Mouse (Mus musculus): ENCODE measurements around the gene Ttll9. TPM values are rescaled to one million over a fixed set of nuclear protein-coding genes. Genes with fewer than 3 reads are reported as not detected.
A peak's percentile ranks its signal among the peaks of the same experiment; 100 is the strongest.

Gene Ttll9
- polyA plus RNA-seq (2014; fragmentation: Nextera tagmentation; extraction: Ambion mirVana) = 0.39 and 1.1 TPM in 2 replicates

DNA sequence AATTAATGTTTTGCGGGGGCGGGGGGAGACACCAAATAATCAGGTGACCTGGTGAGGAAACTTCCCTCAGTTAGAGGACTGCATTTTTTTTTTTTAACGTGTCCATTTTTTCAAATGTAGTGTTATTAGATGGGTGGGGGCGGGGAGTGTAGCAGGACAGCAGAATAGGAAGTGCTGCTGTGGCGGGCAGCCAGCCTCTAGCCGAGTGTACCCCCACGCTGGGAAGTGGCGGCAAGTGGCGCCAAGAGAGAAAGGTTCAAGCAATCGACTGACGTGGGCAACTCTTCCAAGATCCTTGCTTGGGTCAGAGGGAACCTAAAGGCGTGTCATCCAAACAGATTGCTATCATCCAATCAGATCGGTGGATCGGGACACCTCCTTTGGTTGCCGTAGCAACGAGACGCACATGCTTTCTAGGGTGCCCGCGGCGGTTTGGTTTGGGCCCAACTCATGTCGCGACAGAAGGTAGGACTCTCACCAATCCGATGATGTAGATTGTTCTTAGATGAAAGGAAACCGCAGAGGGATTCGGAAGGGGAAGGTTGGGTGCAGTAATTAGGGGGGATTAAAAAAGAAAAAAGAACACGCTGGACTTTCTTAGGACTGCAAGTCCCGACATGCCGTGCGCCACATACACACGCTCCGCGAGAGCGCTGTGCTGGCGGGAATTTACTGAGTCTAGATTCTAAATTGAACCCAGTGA is at the start of gene Ttll9:
TSS of gene Ttll9 (plus strand) at position 395 of the 703 bp plus-strand sequence.
- Histone ChIP-seq H3K9me3 (ENCODE audit: control insufficient read depth, low read depth, low read length) (no peaks in the 10 kb centered on the region), H3K4me1 (ENCODE audit: control insufficient read depth, insufficient read depth, low read length) (no peaks in the 10 kb centered on the region), H3K27me3 (ENCODE audit: control insufficient read depth, insufficient read depth, low read length) (no peaks in the 10 kb centered on the region), H3K4me2 (replicated peaks; ENCODE audit: low read depth, low read length) (peak within 1 kb of the TSS; percentile 69), H3K4me3 (ENCODE audit: low read depth, low read length) (peak within 1 kb of the TSS; percentile 43), H3K36me3 (ENCODE audit: control insufficient read depth, insufficient read depth, low read length) (no peaks in the 10 kb centered on the region), H3K9ac (replicated peaks; ENCODE audit: low read depth, low read length) (peak within 1 kb of the TSS; percentile 25; the same call in 1 of the 2 replicates), H3K27ac (ENCODE audit: low read length) (no peak within 1 kb of the TSS)
- peak; percentile 86 for ATAC-seq (ENCODE audit: insufficient number of reproducible peaks, insufficient read depth, low FRiP score, low read depth)
- WGBS = 2% methylated on average over 34 of the region's 34 CpGs

DNA sequence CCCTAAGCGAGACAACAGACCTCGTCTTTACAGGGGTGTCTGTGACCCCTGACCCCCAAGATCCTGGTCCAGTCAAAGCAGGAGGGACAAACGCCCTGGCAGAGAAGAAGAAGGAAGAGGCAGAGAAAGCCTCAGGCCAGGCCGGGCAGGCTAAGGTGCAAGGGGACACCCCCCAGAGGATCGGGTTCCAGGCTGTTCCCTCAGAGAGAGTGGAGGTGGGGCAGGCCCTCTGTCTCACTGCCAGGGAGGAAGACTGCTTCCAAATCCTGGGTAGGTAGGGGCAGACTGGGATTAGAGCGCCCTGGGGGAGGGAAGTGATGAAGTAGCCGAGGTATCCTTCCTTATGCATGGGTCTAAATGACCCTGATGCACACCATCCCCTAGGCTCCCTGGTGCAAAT is 48.8 kb upstream of the Ttll9 start:
- H3K36me3 ChIP-seq (ENCODE audit: control insufficient read depth, insufficient read depth, low read length) = no peaks in the 10 kb centered on the region
- H3K4me1 ChIP-seq (ENCODE audit: control insufficient read depth, insufficient read depth, low read length) = no peaks in the 10 kb centered on the region
- peaks cover 17% of the 10 kb centered on the region for H3K27me3 ChIP-seq (ENCODE audit: control insufficient read depth, insufficient read depth, low read length)
- H3K9me3 ChIP-seq (ENCODE audit: control insufficient read depth, low read depth, low read length) = no peaks in the 10 kb centered on the region
- H3K4me3 ChIP-seq (ENCODE audit: low read depth, low read length) = no peak overlapping the region
- no peak for ATAC-seq (ENCODE audit: insufficient number of reproducible peaks, insufficient read depth, low FRiP score, low read depth)
- H3K4me2 ChIP-seq (replicated peaks; ENCODE audit: low read depth, low read length) = no peak overlapping the region
- no peak overlapping the region for H3K9ac ChIP-seq (replicated peaks; ENCODE audit: low read depth, low read length)
- 36% methylated on average over 7 of the region's 7 CpGs for WGBS
- H3K27ac ChIP-seq (ENCODE audit: low read length) = no peak overlapping the region

DNA sequence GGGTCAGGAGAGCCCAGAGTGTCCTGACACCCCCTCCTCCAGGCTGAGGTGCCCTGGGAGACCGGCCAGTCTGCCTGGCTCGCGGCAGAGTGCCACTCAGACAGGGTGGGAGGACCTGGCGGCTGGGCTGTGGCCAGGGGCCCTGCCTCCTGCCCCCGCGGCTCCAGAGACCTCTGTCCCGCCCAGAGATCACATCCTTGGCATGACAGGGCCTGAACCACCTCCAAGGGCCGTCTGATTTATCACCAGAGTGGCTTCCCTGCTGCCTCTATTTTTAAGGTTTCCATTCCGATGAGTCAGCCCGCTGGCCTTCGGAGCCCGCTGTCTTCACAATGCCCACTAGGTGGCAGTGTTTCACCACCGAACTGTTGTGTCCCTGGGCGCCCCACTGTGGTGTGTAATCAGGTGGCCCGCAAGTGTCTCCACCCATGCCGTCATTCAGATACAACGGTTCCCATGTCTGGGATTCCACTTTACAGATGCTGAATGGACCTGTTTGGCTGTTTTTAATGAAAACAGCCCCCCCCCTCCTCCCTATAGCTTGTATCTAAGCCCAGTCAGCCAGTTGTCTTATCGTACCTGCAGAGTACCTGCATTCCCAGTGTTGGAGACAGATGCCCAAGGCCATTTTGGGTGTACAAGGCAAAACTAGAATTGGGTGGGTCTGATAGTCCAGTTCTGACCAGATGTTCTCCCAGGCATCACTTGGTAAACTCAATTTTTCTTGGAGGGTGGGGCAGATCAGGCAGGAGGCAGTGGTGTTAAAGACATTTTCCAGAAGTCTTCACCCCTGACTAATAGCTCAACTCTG is 47.8 kb upstream of the Ttll9 start:
- Histone ChIP-seq H3K27me3 (ENCODE audit: control insufficient read depth, insufficient read depth, low read length) (peaks cover 17% of the 10 kb centered on the region), H3K9me3 (ENCODE audit: control insufficient read depth, low read depth, low read length) (no peaks in the 10 kb centered on the region), H3K27ac (ENCODE audit: low read length) (no peak overlapping the region), H3K36me3 (ENCODE audit: control insufficient read depth, insufficient read depth, low read length) (no peaks in the 10 kb centered on the region), H3K4me2 (replicated peaks; ENCODE audit: low read depth, low read length) (peak overlapping the region; percentile 2; the same call in 1 of the 2 replicates), H3K9ac (replicated peaks; ENCODE audit: low read depth, low read length) (no peak overlapping the region), H3K4me3 (ENCODE audit: low read depth, low read length) (no peak overlapping the region), H3K4me1 (ENCODE audit: control insufficient read depth, insufficient read depth, low read length) (no peaks in the 10 kb centered on the region)
- 2% methylated on average over 18 of the region's 18 CpGs for WGBS
- no peak; the same call in 1 of the 2 replicates for ATAC-seq (ENCODE audit: insufficient number of reproducible peaks, insufficient read depth, low FRiP score, low read depth)

DNA sequence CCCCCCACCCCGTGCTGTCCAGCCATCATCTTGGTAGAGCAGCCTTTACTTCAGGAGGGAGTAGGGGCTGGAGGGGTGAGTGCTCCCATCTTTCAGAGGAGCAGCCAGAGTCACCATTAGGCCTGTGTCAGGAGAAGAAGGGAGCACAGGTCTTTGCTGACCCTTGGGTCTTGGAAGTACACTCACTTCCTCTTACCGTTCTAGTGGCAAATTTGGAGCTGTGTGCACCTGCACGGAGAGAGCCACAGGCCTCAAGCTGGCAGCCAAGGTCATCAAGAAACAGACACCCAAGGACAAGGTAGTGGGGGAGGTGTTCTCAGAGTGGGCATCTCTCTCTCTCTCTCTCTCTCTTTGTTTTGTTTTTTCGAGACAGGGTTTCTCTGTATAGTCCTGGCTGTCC is 46.8 kb upstream of the Ttll9 start:
- peaks cover 17% of the 10 kb centered on the region for H3K27me3 ChIP-seq (ENCODE audit: control insufficient read depth, insufficient read depth, low read length)
- H3K4me2 ChIP-seq (replicated peaks; ENCODE audit: low read depth, low read length) = no peak overlapping the region
- H3K4me3 ChIP-seq (ENCODE audit: low read depth, low read length) = no peak overlapping the region
- H3K4me1 ChIP-seq (ENCODE audit: control insufficient read depth, insufficient read depth, low read length) = no peaks in the 10 kb centered on the region
- no peaks in the 10 kb centered on the region for H3K9me3 ChIP-seq (ENCODE audit: control insufficient read depth, low read depth, low read length)
- H3K36me3 ChIP-seq (ENCODE audit: control insufficient read depth, insufficient read depth, low read length) = no peaks in the 10 kb centered on the region
- no peak overlapping the region for H3K9ac ChIP-seq (replicated peaks; ENCODE audit: low read depth, low read length)
- ATAC-seq (ENCODE audit: insufficient number of reproducible peaks, insufficient read depth, low FRiP score, low read depth) = no peak
- H3K27ac ChIP-seq (ENCODE audit: low read length) = no peak overlapping the region
- 71% methylated on average over 4 of the region's 4 CpGs for WGBS

DNA sequence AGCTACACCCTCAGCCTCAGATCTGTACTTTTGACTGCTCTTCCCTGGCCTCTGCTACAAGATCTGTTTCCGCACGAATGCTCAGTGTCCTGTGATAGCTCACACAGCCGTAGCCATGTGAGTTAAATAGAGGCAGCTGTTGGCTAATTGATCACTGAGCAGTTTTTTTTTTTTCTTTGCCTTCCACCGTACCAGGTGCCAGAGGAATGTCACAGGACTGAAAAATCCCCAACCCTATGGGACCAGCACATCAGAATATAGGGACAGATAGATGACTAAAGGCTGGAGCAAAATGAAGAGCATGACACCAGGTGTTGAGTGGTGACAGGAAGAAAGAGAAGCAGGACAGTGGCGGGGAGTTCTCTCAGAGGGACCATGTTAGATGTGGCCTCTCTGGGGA is 46.2 kb upstream of the Ttll9 start:
- 53% methylated on average over 5 of the region's 5 CpGs for WGBS
- ATAC-seq (ENCODE audit: insufficient number of reproducible peaks, insufficient read depth, low FRiP score, low read depth) = no peak

DNA sequence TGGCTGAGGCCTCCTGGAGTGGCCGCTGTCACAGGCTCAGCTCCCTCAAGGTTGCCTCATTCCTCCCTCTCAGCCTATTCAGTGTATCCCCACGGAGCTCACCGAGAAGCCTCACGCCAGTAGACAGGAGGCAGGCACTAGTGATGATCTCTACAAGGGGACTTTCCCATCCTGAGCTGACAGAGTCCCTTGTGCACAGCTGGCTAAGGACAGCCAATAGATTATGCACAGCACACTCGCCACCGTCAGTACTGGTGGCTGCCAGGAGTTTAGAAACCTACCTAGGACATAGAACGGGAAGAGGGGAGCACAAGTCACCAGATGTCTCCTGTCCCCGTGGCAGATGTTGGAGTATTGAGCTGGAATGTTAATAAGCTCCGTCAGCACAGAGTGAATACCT is 44.6 kb upstream of the Ttll9 start:
- H3K9me3 ChIP-seq (ENCODE audit: control insufficient read depth, low read depth, low read length) = no peaks in the 10 kb centered on the region
- no peak overlapping the region for H3K4me3 ChIP-seq (ENCODE audit: low read depth, low read length)
- no peak overlapping the region for H3K9ac ChIP-seq (replicated peaks; ENCODE audit: low read depth, low read length)
- H3K27ac ChIP-seq (ENCODE audit: low read length) = no peak overlapping the region
- H3K27me3 ChIP-seq (ENCODE audit: control insufficient read depth, insufficient read depth, low read length) = peaks cover 11% of the 10 kb centered on the region
- H3K36me3 ChIP-seq (ENCODE audit: control insufficient read depth, insufficient read depth, low read length) = no peaks in the 10 kb centered on the region
- 38% methylated on average over 9 of the region's 9 CpGs for whole genome bisulfite sequencing
- no peak for ATAC-seq (ENCODE audit: insufficient number of reproducible peaks, insufficient read depth, low FRiP score, low read depth)
- H3K4me1 ChIP-seq (ENCODE audit: control insufficient read depth, insufficient read depth, low read length) = no peaks in the 10 kb centered on the region
- no peak overlapping the region for H3K4me2 ChIP-seq (replicated peaks; ENCODE audit: low read depth, low read length)

More for the DNA sequence above, 46.2 kb upstream of the Ttll9 start:
- Histone ChIP-seq H3K4me1 (ENCODE audit: control insufficient read depth, insufficient read depth, low read length) (no peaks in the 10 kb centered on the region), H3K27ac (ENCODE audit: low read length) (no peak overlapping the region), H3K27me3 (ENCODE audit: control insufficient read depth, insufficient read depth, low read length) (peaks cover 17% of the 10 kb centered on the region), H3K9me3 (ENCODE audit: control insufficient read depth, low read depth, low read length) (no peaks in the 10 kb centered on the region), H3K9ac (replicated peaks; ENCODE audit: low read depth, low read length) (no peak overlapping the region), H3K36me3 (ENCODE audit: control insufficient read depth, insufficient read depth, low read length) (no peaks in the 10 kb centered on the region), H3K4me2 (replicated peaks; ENCODE audit: low read depth, low read length) (no peak overlapping the region), H3K4me3 (ENCODE audit: low read depth, low read length) (no peak overlapping the region)

DNA sequence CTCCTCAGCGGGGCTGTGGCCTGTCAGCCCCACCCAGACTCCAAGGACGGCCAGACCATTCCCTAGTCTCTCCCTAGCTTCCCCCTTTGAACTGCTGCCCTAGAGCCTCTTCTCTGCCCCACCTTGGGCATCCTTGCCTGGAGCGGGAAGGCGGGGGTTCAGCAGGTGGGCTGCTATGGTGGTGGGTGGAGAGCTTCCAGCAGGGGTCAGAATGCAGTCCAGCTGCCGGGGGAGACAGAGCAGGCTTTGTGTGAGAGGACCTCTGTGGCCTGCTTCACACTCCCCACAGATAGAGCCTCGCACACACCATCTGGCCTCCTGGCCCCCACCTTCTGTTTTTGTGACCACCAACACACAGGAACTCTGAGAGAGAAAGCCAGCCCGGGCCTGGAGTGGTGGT is 39.9 kb upstream of the Ttll9 start:
- ATAC-seq (ENCODE audit: insufficient number of reproducible peaks, insufficient read depth, low FRiP score, low read depth) = no peak
- Histone ChIP-seq H3K9ac (replicated peaks; ENCODE audit: low read depth, low read length) (no peak overlapping the region), H3K9me3 (ENCODE audit: control insufficient read depth, low read depth, low read length) (no peaks in the 10 kb centered on the region), H3K36me3 (ENCODE audit: control insufficient read depth, insufficient read depth, low read length) (no peaks in the 10 kb centered on the region), H3K27me3 (ENCODE audit: control insufficient read depth, insufficient read depth, low read length) (no peaks in the 10 kb centered on the region), H3K4me2 (replicated peaks; ENCODE audit: low read depth, low read length) (no peak overlapping the region), H3K27ac (ENCODE audit: low read length) (no peak overlapping the region), H3K4me3 (ENCODE audit: low read depth, low read length) (no peak overlapping the region), H3K4me1 (ENCODE audit: control insufficient read depth, insufficient read depth, low read length) (peaks cover 6% of the 10 kb centered on the region)
- WGBS = 35% methylated on average over 7 of the region's 7 CpGs

DNA sequence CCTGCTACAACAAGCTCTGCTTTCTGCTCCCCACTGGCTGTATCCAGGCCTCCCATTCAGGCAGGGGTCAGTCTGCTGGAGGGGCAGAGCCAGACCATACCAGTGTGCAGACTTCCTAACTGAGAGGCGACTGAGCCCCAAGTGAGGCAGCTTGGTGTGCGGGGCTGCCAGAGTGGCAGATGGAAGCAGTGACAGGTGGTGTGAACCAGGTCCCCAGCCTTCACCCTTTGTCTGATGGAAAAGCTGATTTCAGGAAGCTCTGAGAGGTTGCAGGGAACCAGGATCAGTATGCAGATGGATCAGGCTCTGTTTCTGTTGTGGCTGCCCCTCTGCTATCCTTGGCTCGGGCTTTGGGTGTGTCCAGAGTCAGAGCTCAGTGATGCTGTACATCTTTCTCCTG is 38.7 kb upstream of the Ttll9 start:
- ATAC-seq (ENCODE audit: insufficient number of reproducible peaks, insufficient read depth, low FRiP score, low read depth) = no peak
- Histone ChIP-seq H3K27me3 (ENCODE audit: control insufficient read depth, insufficient read depth, low read length) (no peaks in the 10 kb centered on the region), H3K9me3 (ENCODE audit: control insufficient read depth, low read depth, low read length) (no peaks in the 10 kb centered on the region), H3K4me3 (ENCODE audit: low read depth, low read length) (no peak overlapping the region), H3K4me1 (ENCODE audit: control insufficient read depth, insufficient read depth, low read length) (peaks cover 8% of the 10 kb centered on the region), H3K9ac (replicated peaks; ENCODE audit: low read depth, low read length) (no peak overlapping the region), H3K36me3 (ENCODE audit: control insufficient read depth, insufficient read depth, low read length) (no peaks in the 10 kb centered on the region), H3K27ac (ENCODE audit: low read length) (no peak overlapping the region), H3K4me2 (replicated peaks; ENCODE audit: low read depth, low read length) (no peak overlapping the region)
- 80% methylated on average over 3 of the region's 3 CpGs for WGBS

All from stomach, embryonic 14.5 days (tissue).